Mouse (Mus musculus) kidney, postnatal 0 days (tissue): ENCODE data around the gene Met. TPM values are rescaled to one million over a fixed set of nuclear protein-coding genes. Genes with fewer than 3 reads are reported as not detected.

Experiments
- ATAC-seq: fragments of 200-750 bp; cut with Nextera tagmentation; replicated peaks from 2 replicates; pipeline ENCODE4 v1.8.0; 2017; ENCODE audit warnings: low read depth, moderate number of reproducible peaks, moderate TSS enrichment, moderate library complexity; ENCODE audit not compliant: low FRiP score
- DNase-seq: peaks from one replicate; pipeline ENCODE4 v3.0.0-alpha.2; 2016; ENCODE audit warnings: low spot score
- H3K27ac ChIP-seq: fragments of 300-500 bp; sonication (generic); 2 replicates; pipeline ENCODE4 v1.5.1; 2014; ENCODE audit warnings: mild to moderate bottlenecking
- H3K27me3 ChIP-seq: fragments of 300-500 bp; sonication (generic); 2 replicates; pipeline ENCODE4 v1.6.1; 2014; ENCODE audit warnings: low read length, mixed read lengths; ENCODE audit not compliant: insufficient read depth
- H3K36me3 ChIP-seq: fragments of 300-500 bp; sonication (generic); 2 replicates; pipeline ENCODE4 v1.6.1; 2014; ENCODE audit warnings: low read length, mixed read lengths; ENCODE audit not compliant: insufficient read depth
- H3K4me1 ChIP-seq: fragments of 300-500 bp; sonication (generic); replicated peaks from 2 replicates; pipeline ENCODE4 v1.6.1; 2014; ENCODE audit warnings: antibody characterized with exemption, low read length, mixed read lengths; ENCODE audit not compliant: insufficient read depth
- H3K4me2 ChIP-seq: fragments of 300-500 bp; sonication (generic); 2 replicates; pipeline ENCODE4 v1.6.1; 2014; ENCODE audit warnings: mild to moderate bottlenecking, low read length, moderate library complexity, mixed read lengths
- H3K4me3 ChIP-seq: fragments of 300-500 bp; sonication (generic); replicated peaks from 2 replicates; pipeline ENCODE4 v1.5.1; 2014; ENCODE audit warnings: low read depth, low read length
- H3K9ac ChIP-seq: fragments of 300-500 bp; sonication (generic); 2 replicates; pipeline ENCODE4 v1.6.1; 2014; ENCODE audit warnings: low read depth, low read length
- H3K9me3 ChIP-seq: fragments of 300-500 bp; sonication (generic); replicated peaks from 2 replicates; pipeline ENCODE4 v1.6.1; 2016; ENCODE audit warnings: low read length, inconsistent platforms, mixed read lengths
- CTCF ChIP-seq: IDR thresholded peaks from 2 replicates; pipeline ENCODE4 v1.5.1; 2016; ENCODE audit warnings: antibody characterized with exemption, low read depth, mild to moderate bottlenecking, moderate library complexity
- WGBS: fragments of 180-500 bp; shearing (Covaris S2); extraction: QIAGEN DNeasy Blood & Tissue Kit; methylation state at CpG from one replicate; pipeline ENCODE4 v1.1.7; 2014; 5-methylcytosine and 5-hydroxymethylcytosine counted together
- polyA plus RNA-seq: library from polyadenylated mRNA; unstranded; fragments of >200 nt; fragmentation: Nextera tagmentation; extraction: Ambion mirVana; gene quantifications from 2 replicates; pipeline ENCODE4 v1.2.1, GENCODE M21; 2015

The Met gene
- polyA plus RNA-seq, 1 experiment from 2014 or later = 17.9 TPM

GRCm38 (mm10) chr6:17508604-17509372 is 45.2 kb downstream of the Met start:
- 0 out of 2 replicates have a peak, but pooled peaks cover 3% of the 10 kb centered on the region for H3K36me3 ChIP-seq
- no peaks in the 10 kb centered on the region for H3K9me3 ChIP-seq
- no peak overlapping the region for H3K9ac ChIP-seq
- TF ChIP-seq CTCF = no peak
- DNase-seq (no peak), ATAC-seq (no peak)
- no peak overlapping the region for H3K4me2 ChIP-seq
- H3K27ac ChIP-seq = no peak overlapping the region
- H3K4me1 ChIP-seq = 0 out of 2 replicates have a peak, but pooled peaks cover 5% of the 10 kb centered on the region
- 85% methylated on average over 9 of the region's 9 CpGs for WGBS
- H3K27me3 ChIP-seq = no peaks in the 10 kb centered on the region
- H3K4me3 ChIP-seq = no peak overlapping the region

- Histone ChIP-seq H3K4me3 (no peak overlapping the region), H3K4me1 (peaks cover 5% of the 10 kb centered on the region), H3K27me3 (no peaks in the 10 kb centered on the region), H3K9ac (no peak overlapping the region), H3K36me3 (0 out of 2 replicates have a peak, but pooled peaks cover 3% of the 10 kb centered on the region), H3K9me3 (no peaks in the 10 kb centered on the region), H3K4me2 (no peak overlapping the region), H3K27ac (no peak overlapping the region)
- ATAC-seq = no peak
- no peak for DNase-seq
- WGBS = 92% methylated on average over 15 of the region's 15 CpGs
- no peak for TF ChIP-seq CTCF
Measured at GRCm38 (mm10) chr6:17513381-17513780, 49.8 kb downstream of the Met start.

GRCm38 (mm10) chr6:17515775-17516460 is 52.3 kb downstream of the Met start:
- 0 out of 2 replicates have a peak, but pooled peaks cover 3% of the 10 kb centered on the region for H3K36me3 ChIP-seq
- no peak for TF ChIP-seq CTCF
- H3K4me2 ChIP-seq = peak overlapping the region; percentile 27; the same call in 1 of the 2 replicates
- no peaks in the 10 kb centered on the region for H3K27me3 ChIP-seq
- peaks cover 5% of the 10 kb centered on the region for H3K4me1 ChIP-seq
- H3K9me3 ChIP-seq = no peaks in the 10 kb centered on the region
- H3K4me3 ChIP-seq = no peak overlapping the region
- WGBS = 21% methylated on average over 7 of the region's 7 CpGs
- no peak for ATAC-seq
- H3K9ac ChIP-seq = no peak overlapping the region
- peak; percentile 35 for DNase-seq
- H3K27ac ChIP-seq = peak overlapping the region; percentile 50; the same call in 1 of the 2 replicates

- ATAC-seq (no peak; the same call in 1 of the 2 replicates), DNase-seq (peak; percentile 29)
- Histone ChIP-seq H3K4me3 (no peak overlapping the region), H3K4me1 (no peaks in the 10 kb centered on the region), H3K36me3 (no peaks in the 10 kb centered on the region), H3K9me3 (no peaks in the 10 kb centered on the region), H3K27ac (no peak overlapping the region), H3K9ac (no peak overlapping the region), H3K4me2 (no peak overlapping the region), H3K27me3 (no peaks in the 10 kb centered on the region)
- 54% methylated on average over 8 of the region's 8 CpGs for WGBS
- no peak for TF ChIP-seq CTCF
Measured at GRCm38 (mm10) chr6:17521901-17522717, 58.5 kb downstream of the Met start.

GRCm38 (mm10) chr6:17522917-17523316 is 59.3 kb downstream of the Met start:
- DNase-seq (no peak), ATAC-seq (no peak)
- Histone ChIP-seq H3K9ac (no peak overlapping the region), H3K4me1 (no peaks in the 10 kb centered on the region), H3K4me2 (no peak overlapping the region), H3K9me3 (no peaks in the 10 kb centered on the region), H3K27me3 (no peaks in the 10 kb centered on the region), H3K27ac (no peak overlapping the region), H3K36me3 (peaks cover 6% of the 10 kb centered on the region; the same call in 1 of the 2 replicates), H3K4me3 (no peak overlapping the region)
- TF ChIP-seq CTCF = no peak
- WGBS = 41% methylated on average over 4 of the region's 4 CpGs
